Mouse (Mus musculus): ENCODE data around the gene Skiv2l. TPM values are rescaled to one million over a fixed set of nuclear protein-coding genes. Genes with fewer than 3 reads are reported as not detected.
"Not testable (repeated sequence)": the region's sequence is repeated elsewhere in the genome, so short reads cannot be mapped to it uniquely, and the experiment has no call there.

The Skiv2l gene
- total RNA-seq, 2 experiments from 2014 or later: 66.7 to 78.0 TPM

- DNase-seq (ENCODE audit: extremely low spot score in 1 of 2, low spot score in 2 of 2): peak in 1 of 2 experiments; percentile 53
Observed at GRCm38 (mm10) chr17:34837464-34838324, 12.3 kb downstream of the Skiv2l start.

GRCm38 (mm10) chr17:34836856-34837221 is 13.2 kb downstream of the Skiv2l start, which contains the start of the genes Stk19 and Dxo:
Stk19 (minus strand) TSS chr17:34836945.
Dxo (plus strand) TSS chr17:34837019.
- DNase-seq (ENCODE audit: extremely low spot score in 1 of 2, low spot score in 2 of 2): peak; percentile 97 to 98
- intact Hi-C loops (cut with DNase I): loop anchor here (5.0 kb wide), 1 partner anchor 185 kb away; no protein-coding TSS in a partner anchor

More at GRCm38 (mm10) chr17:34837464-34838324, 12.3 kb downstream of the Skiv2l start:
- intact Hi-C loops (cut with DNase I): loop anchor here (5.0 kb wide), 1 partner anchor 185 kb away; no protein-coding TSS in a partner anchor

- intact Hi-C loops (cut with DNase I): loop anchor here (5.0 kb wide), 1 partner anchor 184 kb away; no protein-coding TSS in a partner anchor
- DNase-seq (ENCODE audit: extremely low spot score in 1 of 2, low spot score in 2 of 2): no peak
Observed at GRCm38 (mm10) chr17:34836155-34836855, 13.7 kb downstream of the Skiv2l start.

- intact Hi-C loops (cut with DNase I); DNase-seq (ENCODE audit: extremely low spot score in 1 of 2, low spot score in 2 of 2): not testable (repeated sequence)
Observed at GRCm38 (mm10) chr17:34830776-34831175, 19.2 kb downstream of the Skiv2l start.

GRCm38 (mm10) chr17:34814818-34815370 is 35.1 kb downstream of the Skiv2l start:
- DNase-seq (ENCODE audit: extremely low spot score in 1 of 2, low spot score in 2 of 2): no peak
- intact Hi-C loops (cut with DNase I): loop anchor here (5.0 kb wide), 1 partner anchor 83 kb away; no protein-coding TSS in a partner anchor

- intact Hi-C loops (cut with DNase I): loop anchor here (5.0 kb wide), 1 partner anchor 81 kb away; no protein-coding TSS in a partner anchor
- DNase-seq (ENCODE audit: extremely low spot score in 1 of 2, low spot score in 2 of 2): not testable (repeated sequence)
Observed at GRCm38 (mm10) chr17:34813747-34814146, 36.3 kb downstream of the Skiv2l start.

- intact Hi-C loops (cut with DNase I): loop anchor here (5.0 kb wide), 1 partner anchor 79 kb away; no protein-coding TSS in a partner anchor
Observed at GRCm38 (mm10) chr17:34811275-34811674, 38.7 kb downstream of the Skiv2l start.

GRCm38 (mm10) chr17:34810811-34811210 is 39.2 kb downstream of the Skiv2l start:
- intact Hi-C loops (cut with DNase I): loop anchor here (5.0 kb wide), 1 partner anchor 79 kb away; no protein-coding TSS in a partner anchor
- DNase-seq (ENCODE audit: extremely low spot score in 1 of 2, low spot score in 2 of 2): not testable (repeated sequence)

More at GRCm38 (mm10) chr17:34811275-34811674, 38.7 kb downstream of the Skiv2l start:
- DNase-seq (ENCODE audit: extremely low spot score in 1 of 2, low spot score in 2 of 2): no peak

- not testable (repeated sequence) for DNase-seq (ENCODE audit: extremely low spot score in 1 of 2, low spot score in 2 of 2)
- intact Hi-C loops (cut with DNase I): loop anchor here (5.0 kb wide), 1 partner anchor 78 kb away; no protein-coding TSS in a partner anchor
Observed at GRCm38 (mm10) chr17:34810411-34810810, 39.6 kb downstream of the Skiv2l start.

GRCm38 (mm10) chr17:34808599-34809205 is 41.3 kb downstream of the Skiv2l start:
- no peak for DNase-seq (ENCODE audit: extremely low spot score in 1 of 2, low spot score in 2 of 2)
- intact Hi-C loops (cut with DNase I): no loop called here

GRCm38 (mm10) chr17:34807176-34807575 is 42.8 kb downstream of the Skiv2l start:
- intact Hi-C loops (cut with DNase I): no loop called here
- DNase-seq (ENCODE audit: extremely low spot score in 1 of 2, low spot score in 2 of 2): no peak

- no peak for DNase-seq (ENCODE audit: extremely low spot score in 1 of 2, low spot score in 2 of 2)
- intact Hi-C loops (cut with DNase I): loop anchor here (5.0 kb wide), 1 partner anchor 88 kb away; no protein-coding TSS in a partner anchor
Observed at GRCm38 (mm10) chr17:34804871-34805562, 45.0 kb downstream of the Skiv2l start.

- intact Hi-C loops (cut with DNase I): loop anchor here (5.0 kb wide), 1 partner anchor 87 kb away; no protein-coding TSS in a partner anchor
Observed at GRCm38 (mm10) chr17:34804301-34804700, 45.7 kb downstream of the Skiv2l start, which contains the start of gene Cyp21a1. Cyp21a1 (minus strand) TSS chr17:34804561.

GRCm38 (mm10) chr17:34803367-34803766 is 46.6 kb downstream of the Skiv2l start:
- DNase-seq (ENCODE audit: extremely low spot score in 1 of 2, low spot score in 2 of 2): not testable (repeated sequence)
- intact Hi-C loops (cut with DNase I): loop anchor here (5.0 kb wide), 1 partner anchor 86 kb away; no protein-coding TSS in a partner anchor

More at GRCm38 (mm10) chr17:34804301-34804700, 45.7 kb downstream of the Skiv2l start, which contains the start of gene Cyp21a1:
- not testable (repeated sequence) for DNase-seq (ENCODE audit: extremely low spot score in 1 of 2, low spot score in 2 of 2)

GRCm38 (mm10) chr17:34802756-34803155 is 47.3 kb downstream of the Skiv2l start:
- intact Hi-C loops (cut with DNase I): loop anchor here (5.0 kb wide), 1 partner anchor 85 kb away; no protein-coding TSS in a partner anchor
- DNase-seq (ENCODE audit: extremely low spot score in 1 of 2, low spot score in 2 of 2): not testable (repeated sequence)

- intact Hi-C loops (cut with DNase I): loop anchor here (5.0 kb wide), 1 partner anchor 84 kb away; no protein-coding TSS in a partner anchor
- DNase-seq (ENCODE audit: extremely low spot score in 1 of 2, low spot score in 2 of 2): not testable (repeated sequence)
Observed at GRCm38 (mm10) chr17:34800781-34801305, 49.2 kb downstream of the Skiv2l start.

GRCm38 (mm10) chr17:34799531-34799925 is 50.5 kb downstream of the Skiv2l start:
- DNase-seq (ENCODE audit: extremely low spot score in 1 of 2, low spot score in 2 of 2): no peak
- intact Hi-C loops (cut with DNase I): no loop called here

Data from left cerebral cortex, postnatal 10 days (tissue).